Mouse (Mus musculus) thymus, adult 2 months (tissue): ENCODE measurements around the gene Ift122. TPM values are rescaled to one million over a fixed set of nuclear protein-coding genes. Genes with fewer than 3 reads are reported as not detected.

Source experiments
- DNase-seq: peaks from one replicate; pipeline ENCODE4 v3.0.0; 2021
- H3K27ac ChIP-seq: fragments of 200-500 bp; 2 replicates; pipeline ENCODE4 v1.5.1; 2012; ENCODE audit warnings: low read length, control low read depth; ENCODE audit not compliant: control insufficient read depth, insufficient read depth
- H3K27me3 ChIP-seq: fragments of 200-500 bp; 2 replicates; pipeline ENCODE4 v1.6.1; 2012; ENCODE audit warnings: mild to moderate bottlenecking, low read length, moderate library complexity, mixed read lengths; ENCODE audit not compliant: control insufficient read depth, insufficient read depth
- H3K36me3 ChIP-seq: fragments of 200-500 bp; 2 replicates; pipeline ENCODE4 v1.6.1; 2012; ENCODE audit warnings: mild to moderate bottlenecking, low read length, moderate library complexity; ENCODE audit not compliant: control insufficient read depth, insufficient read depth
- H3K4me1 ChIP-seq: fragments of 200-500 bp; replicated peaks from 2 replicates; pipeline ENCODE4 v1.6.1; 2012; ENCODE audit warnings: low read length; ENCODE audit not compliant: control insufficient read depth, insufficient read depth
- H3K4me3 ChIP-seq: fragments of 200-500 bp; 2 replicates; pipeline ENCODE4 v1.5.1; 2012; ENCODE audit warnings: mild to moderate bottlenecking, low read length, control low read depth, moderate library complexity; ENCODE audit not compliant: control insufficient read depth, insufficient read depth
- CTCF ChIP-seq: fragments of 200-500 bp; IDR thresholded peaks from 2 replicates; pipeline ENCODE4 v1.5.1; 2012; ENCODE audit warnings: mild to moderate bottlenecking, control low read depth, low read length, moderate library complexity, borderline replicate concordance; ENCODE audit not compliant: control insufficient read depth, poor library complexity, insufficient read depth; ENCODE audit errors: extremely low read depth
- POLR2A ChIP-seq: fragments of 200-500 bp; IDR thresholded peaks from 2 replicates; pipeline ENCODE4 v1.6.1; 2012; ENCODE audit warnings: mild to moderate bottlenecking, low read length, control low read depth, moderate library complexity; ENCODE audit not compliant: control insufficient read depth, poor library complexity, insufficient read depth; ENCODE audit errors: extremely low read depth
- WGBS: fragments of 180-500 bp; shearing (Covaris S2); methylation state at CpG from one replicate; pipeline ENCODE4 v1.1.7; 2018; 5-methylcytosine and 5-hydroxymethylcytosine counted together
- polyA plus RNA-seq: library from polyadenylated mRNA; depleted of rRNA; stranded (reverse); fragments of >200 nt; gene quantifications from 2 replicates; pipeline ENCODE4 v1.2.3, GENCODE M21; 2012

Gene Ift122
- polyA plus RNA-seq, 1 experiment = 7.6 TPM

DNA sequence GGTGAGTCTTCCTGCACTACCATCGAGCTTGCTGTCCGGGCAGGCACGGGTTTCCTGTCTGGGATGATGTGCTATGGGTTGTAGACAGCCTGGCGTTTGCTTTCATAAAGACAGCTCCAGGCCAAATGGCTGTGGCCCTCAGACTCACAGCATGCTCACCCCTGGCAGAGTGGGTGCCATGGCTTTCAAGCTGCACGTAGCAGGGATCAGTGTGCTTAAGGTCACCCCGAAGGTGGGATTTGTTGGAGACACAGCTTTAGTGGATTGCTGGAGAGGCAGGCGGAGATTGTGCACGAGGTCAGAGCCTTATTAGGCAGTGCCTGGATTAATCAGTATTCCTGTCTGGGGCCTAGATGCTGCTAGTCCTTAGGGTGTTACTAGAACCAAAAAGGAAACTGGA, 37.3 kb downstream of the Ift122 start:
- WGBS = 93% methylated on average over 8 of the region's 8 CpGs
- Histone ChIP-seq H3K27ac (no peak overlapping the region), H3K4me1 (peaks cover 8% of the 10 kb centered on the region)

DNA sequence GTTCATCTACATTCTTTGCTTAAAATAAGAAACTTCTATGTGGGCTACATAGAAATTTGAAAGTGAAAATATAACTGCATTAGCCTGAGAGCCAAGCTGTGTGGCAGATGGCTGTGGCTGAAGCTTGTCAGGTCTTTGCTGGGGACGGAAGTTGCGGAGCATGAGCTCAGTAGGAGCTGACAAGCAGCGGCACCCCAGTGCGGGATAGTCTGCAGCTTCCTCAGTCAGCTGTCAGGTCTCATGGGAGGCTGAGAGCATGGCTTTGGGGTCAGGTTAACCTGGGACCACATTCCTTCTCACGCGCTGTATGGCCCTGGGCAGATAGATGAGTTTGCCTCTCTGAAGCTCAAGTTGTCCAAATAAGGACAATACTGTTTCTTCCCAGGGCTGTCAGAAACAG, 37.8 kb downstream of the Ift122 start:
- no peak overlapping the region for H3K27ac ChIP-seq
- 97% methylated on average over 6 of the region's 6 CpGs for WGBS
- DNase-seq = no peak
- H3K27me3 ChIP-seq = no peaks in the 10 kb centered on the region
- H3K4me3 ChIP-seq = no peak overlapping the region
- no peaks in the 10 kb centered on the region for H3K36me3 ChIP-seq
- H3K4me1 ChIP-seq = peaks cover 8% of the 10 kb centered on the region
- TF ChIP-seq CTCF = no peak
- no peak for TF ChIP-seq POLR2A

More for the DNA sequence above, 37.3 kb downstream of the Ift122 start:
- Histone ChIP-seq H3K4me3 (no peak overlapping the region), H3K36me3 (no peaks in the 10 kb centered on the region), H3K27me3 (no peaks in the 10 kb centered on the region)
- DNase-seq = no peak
- TF ChIP-seq CTCF (no peak), POLR2A (no peak)

DNA sequence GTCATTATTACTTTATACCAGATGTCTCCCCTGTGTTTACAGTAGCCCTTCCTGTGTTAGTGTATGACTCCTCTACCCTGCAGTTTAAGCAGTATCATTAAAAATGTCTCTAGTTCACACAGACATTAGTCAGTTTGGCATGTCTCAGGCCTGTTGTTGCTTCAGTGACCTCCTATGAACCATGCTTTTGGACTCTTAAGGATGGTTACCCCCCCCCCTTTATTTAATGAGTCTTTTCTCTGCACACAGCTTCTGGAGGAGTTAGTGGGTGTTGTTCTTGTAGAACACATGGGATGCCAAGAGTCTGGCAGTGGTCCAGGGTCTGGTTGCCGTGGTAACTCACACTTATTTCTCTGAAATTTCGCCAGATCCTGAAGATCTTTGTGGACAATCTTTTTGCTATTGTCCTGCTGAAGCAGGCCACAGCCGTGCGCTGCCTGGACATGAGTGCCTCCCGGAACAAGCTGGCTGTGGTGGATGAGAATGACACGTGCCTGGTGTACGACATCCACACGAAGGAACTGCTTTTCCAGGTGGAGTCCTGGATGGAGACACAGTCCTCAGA, 38.3 kb downstream of the Ift122 start:
- no peak for TF ChIP-seq CTCF
- TF ChIP-seq POLR2A = no peak
- H3K4me3 ChIP-seq = no peak overlapping the region
- WGBS = 89% methylated on average over 8 of the region's 8 CpGs
- peaks cover 6% of the 10 kb centered on the region for H3K4me1 ChIP-seq
- H3K36me3 ChIP-seq = no peaks in the 10 kb centered on the region
- no peak for DNase-seq
- H3K27ac ChIP-seq = no peak overlapping the region
- H3K27me3 ChIP-seq = no peaks in the 10 kb centered on the region

DNA sequence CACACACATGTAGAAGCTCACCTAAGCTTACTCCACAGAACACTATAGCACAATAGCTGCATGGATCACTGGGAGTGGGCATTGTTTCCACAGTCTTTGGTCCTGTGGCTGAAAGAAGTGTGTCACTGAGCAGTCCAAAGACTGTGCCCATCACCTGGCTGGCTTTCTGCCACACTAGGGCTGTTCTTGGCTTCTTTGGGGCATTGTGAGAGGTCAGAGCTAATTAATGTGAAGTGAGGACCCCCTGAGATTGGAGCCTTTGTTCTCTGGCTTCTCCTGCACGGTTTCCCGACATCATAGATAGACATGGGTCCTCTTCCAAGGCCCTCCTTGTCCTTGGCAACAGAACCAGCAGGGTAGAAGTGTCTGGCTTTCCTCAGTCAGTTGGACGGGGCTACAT, 39.1 kb downstream of the Ift122 start:
- no peak for DNase-seq
- TF ChIP-seq POLR2A (no peak), CTCF (no peak)
- no peaks in the 10 kb centered on the region for H3K36me3 ChIP-seq
- no peak overlapping the region for H3K27ac ChIP-seq
- H3K4me3 ChIP-seq = no peak overlapping the region
- H3K27me3 ChIP-seq = no peaks in the 10 kb centered on the region
- WGBS = 93% methylated on average over 3 of the region's 3 CpGs
- H3K4me1 ChIP-seq = no peaks in the 10 kb centered on the region

GRCm38 (mm10) chr6:115896346-115896745, 43.1 kb downstream of the Ift122 start:
- Histone ChIP-seq H3K27me3 (no peaks in the 10 kb centered on the region), H3K4me3 (no peak overlapping the region), H3K27ac (no peak overlapping the region), H3K36me3 (no peaks in the 10 kb centered on the region), H3K4me1 (no peaks in the 10 kb centered on the region)
- DNase-seq = no peak
- TF ChIP-seq CTCF (no peak), POLR2A (no peak)
- 100% methylated on average over 1 of the region's 1 CpGs for WGBS

DNA sequence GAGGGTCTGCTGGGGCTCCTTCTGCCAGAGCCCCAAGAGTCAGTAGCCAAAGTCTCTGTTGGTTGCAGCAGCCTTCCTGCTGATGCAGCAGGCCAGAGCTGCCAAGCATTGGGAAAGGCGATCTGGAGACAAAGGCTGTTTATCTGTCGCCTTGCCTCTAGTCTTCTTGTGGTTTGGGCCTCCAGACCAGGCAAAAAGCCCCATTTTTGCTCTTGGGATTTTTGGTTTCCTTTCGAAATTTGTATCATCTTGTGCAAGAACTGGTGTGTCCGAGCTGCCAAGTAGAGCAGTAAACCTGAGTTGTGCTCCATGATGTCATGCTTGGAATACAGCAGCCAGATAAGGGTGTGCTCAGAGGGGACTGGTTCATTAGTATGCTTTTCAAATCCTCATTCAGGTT, 43.8 kb downstream of the Ift122 start:
- 79% methylated on average over 4 of the region's 4 CpGs for WGBS
- no peak for TF ChIP-seq CTCF
- no peak for TF ChIP-seq POLR2A
- DNase-seq = no peak
- H3K36me3 ChIP-seq = no peaks in the 10 kb centered on the region
- no peaks in the 10 kb centered on the region for H3K4me1 ChIP-seq
- H3K27me3 ChIP-seq = no peaks in the 10 kb centered on the region
- no peak overlapping the region for H3K4me3 ChIP-seq
- no peak overlapping the region for H3K27ac ChIP-seq
